Mouse (Mus musculus): ENCODE results near the gene Git1.

- TF ChIP-seq TAL1 (IDR thresholded peaks at IDR 0.05; ENCODE audit: low read length), result no peak
- no peak for TF ChIP-seq GATA1 (IDR thresholded peaks at IDR 0.05; ENCODE audit: low read length)
Measured at GRCm38 (mm10) chr11:77504377-77504776, 11.0 kb downstream of the Git1 start.

Data from erythroblast, embryonic 14.5 days (primary cell).